Mouse (Mus musculus) lung, postnatal 0 days (tissue): Measurements from ENCODE around the gene Snx19.

Experiments
- CTCF ChIP-seq: IDR thresholded peaks from 2 replicates; pipeline ENCODE4 v1.5.1; 2016; ENCODE audit warnings: antibody characterized with exemption, mild to moderate bottlenecking
- EP300 ChIP-seq: IDR thresholded peaks from 2 replicates; pipeline ENCODE4 v1.6.1; 2016; ENCODE audit warnings: antibody characterized with exemption, mild to moderate bottlenecking, control low read depth

- TF ChIP-seq CTCF (peak; percentile 97), EP300 (no peak)
Measured at GRCm38 (mm10) chr9:30426882-30427632, at the start of gene Snx19.
